Mouse (Mus musculus) mouse trophoblast stem cell (cell line): ENCODE data around the gene Vmn2r69.

Experiments used
- in situ Hi-C, 2 experiments: fragments of 300-500 bp; cut with MseI, MboI; formaldehyde crosslinking; loops; 2 replicates in 1 of 2; 3 replicates in 1 of 2; pipeline ENCODE4 v1.15.1; 2025

The Vmn2r69 gene

DNA sequence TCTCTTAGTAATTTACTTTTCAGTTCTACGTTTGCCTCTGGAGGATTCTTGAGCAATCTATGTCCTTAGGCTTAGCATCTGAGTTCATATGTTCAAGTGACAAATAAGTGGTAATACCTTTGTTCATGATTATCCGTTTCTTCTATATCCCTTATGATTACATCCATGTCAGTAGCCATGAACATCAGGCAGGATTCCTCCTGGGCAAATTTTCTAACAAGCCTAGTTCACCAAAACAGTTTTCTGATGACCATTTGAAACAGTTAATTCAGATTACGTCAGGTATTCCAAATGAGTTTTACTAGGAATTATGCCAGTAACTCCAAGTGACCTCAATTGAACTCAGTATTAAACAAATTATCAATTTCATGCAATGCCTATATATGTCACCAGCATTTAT is at the start of gene Vmn2r69:
Vmn2r69 (minus strand) TSS at position 101 of the 400 bp plus-strand sequence.
- in situ Hi-C loops: no loop called here
